Mouse (Mus musculus): ENCODE measurements around the gene Eng. TPM values are rescaled to one million over a fixed set of nuclear protein-coding genes. Genes with fewer than 3 reads are reported as not detected.

The Eng gene
- total RNA-seq, 4 experiments from 2014 or later: 18.2 to 24.8 (median 18.7) TPM

DNA sequence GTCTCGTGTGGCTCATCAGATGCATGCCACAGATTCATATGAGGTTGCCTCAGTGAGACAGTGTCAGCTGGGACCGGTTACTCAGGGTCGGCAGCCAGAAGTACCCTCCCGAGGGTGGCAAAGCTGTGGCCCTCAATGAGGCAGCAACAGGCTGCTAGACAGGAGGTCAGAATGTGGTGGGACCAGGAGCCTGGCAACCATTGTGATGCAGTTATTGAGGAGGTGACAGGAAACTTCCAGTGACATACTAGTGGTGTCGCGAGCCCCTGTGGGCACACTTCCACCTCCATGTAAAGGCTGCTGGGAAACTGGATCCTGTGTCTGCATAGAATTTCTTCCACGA lies 24.9 kb upstream of the Eng start, which contains the start of gene Ak1:
Gene Ak1, plus strand, starts transcription at position 242 of the 343 bp plus-strand sequence.
- DNase-seq (ENCODE audit: low spot score in 2 of 2): no peak

DNA sequence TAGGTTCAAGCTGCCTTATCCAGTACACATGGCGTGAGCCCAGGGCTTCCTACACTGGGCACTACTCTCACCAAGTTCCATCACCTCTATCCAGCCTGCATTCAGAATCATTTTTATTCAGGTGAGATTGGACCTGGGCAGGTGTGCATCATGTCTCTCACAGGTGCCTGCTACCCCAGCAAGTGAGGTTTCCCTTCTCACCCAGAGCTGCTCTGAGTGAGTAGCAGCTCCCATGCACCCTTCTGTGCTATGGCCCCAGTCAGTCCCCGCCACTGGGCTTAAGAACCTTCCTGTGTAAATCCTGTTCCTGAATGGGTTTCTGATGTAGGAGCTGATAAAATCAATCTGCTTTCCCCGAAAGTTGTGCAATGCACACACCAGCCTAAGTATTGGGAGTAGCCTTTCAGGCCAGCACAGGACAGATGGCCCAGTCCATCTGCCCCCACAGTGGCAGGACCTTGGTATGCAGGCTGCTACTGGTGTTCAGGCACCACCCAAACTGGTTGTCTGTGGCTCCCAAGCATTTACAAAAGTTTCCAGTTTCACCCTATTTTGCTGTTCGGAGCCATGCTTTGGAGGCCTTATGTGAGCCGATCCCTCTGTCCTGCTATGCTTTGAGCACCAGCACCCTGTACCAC lies 22.2 kb upstream of the Eng start:
- no peak for DNase-seq (ENCODE audit: low spot score in 2 of 2)

DNA sequence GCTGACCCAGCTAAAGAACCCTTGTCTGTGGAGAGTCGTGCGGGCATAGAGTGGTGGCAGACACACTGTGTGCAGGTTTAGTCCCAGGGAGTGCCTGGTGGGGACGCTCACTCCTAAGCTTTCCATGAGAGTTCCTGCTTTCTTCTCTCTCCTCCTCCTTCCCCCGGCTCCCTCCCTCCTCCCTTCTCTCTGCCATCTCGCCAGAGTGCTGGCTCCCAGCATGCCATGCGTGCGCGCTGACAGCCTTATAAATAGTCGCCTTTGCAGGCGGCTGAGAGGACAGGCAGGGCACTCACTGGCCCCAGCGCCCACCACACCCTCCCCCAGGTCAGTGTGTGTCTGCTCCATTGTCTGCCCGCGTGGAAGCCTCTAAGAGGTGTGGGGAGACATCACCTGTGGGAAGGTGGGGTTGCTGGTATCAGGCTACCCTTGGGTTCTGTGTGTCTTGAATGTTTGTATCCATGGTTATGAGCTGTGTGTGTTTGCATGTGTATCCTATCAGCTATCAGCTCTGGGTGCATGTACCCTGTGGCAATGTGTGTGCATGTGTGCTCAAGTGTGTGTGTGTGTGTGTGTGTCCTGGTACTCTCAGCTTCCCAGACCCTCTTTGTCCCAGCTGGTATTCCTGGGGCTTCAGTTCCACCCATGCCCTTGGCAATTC lies 21.1 kb upstream of the Eng start:
- DNase-seq (ENCODE audit: low spot score in 2 of 2): peak; percentile 87 to 90

DNA sequence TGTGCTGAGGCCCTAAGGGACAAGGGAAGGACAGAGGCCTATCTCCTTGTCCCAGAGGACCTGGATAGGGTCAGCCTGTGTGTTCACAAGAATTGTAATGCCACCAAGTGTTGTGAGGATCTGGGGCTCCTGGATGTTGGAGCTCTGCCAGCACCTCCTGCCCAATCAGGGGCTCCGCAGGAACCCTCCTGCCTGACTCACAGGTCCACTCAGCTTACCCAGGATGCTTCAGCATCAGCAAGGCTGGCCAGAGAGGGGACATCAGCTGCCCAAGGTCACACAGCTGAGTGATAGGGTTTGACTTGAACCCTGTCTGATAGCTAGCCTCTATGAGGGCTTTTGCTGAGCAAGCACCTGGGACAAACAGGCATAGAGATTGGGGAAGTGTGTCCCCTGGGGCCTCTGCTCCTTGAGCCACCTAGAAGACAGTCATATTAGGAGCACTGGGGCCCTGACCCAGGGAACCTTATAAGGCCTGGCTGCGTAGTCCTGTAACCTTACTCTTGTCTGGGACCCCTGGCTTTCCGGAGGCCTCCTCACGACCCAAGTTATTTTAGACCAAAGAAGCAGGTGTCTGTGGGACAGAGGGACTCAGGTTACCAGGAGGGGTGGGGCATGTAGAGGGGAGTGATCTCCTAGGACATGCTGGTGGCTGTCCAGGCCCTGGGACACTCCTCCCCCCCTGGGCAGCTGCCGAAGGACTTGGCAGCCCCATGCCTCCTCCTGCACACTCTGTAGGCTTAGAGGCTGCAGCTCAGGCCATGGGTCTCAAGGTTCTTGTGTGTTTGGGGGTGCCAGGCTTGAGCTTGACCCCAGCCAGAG lies 20.3 kb upstream of the Eng start:
- DNase-seq (ENCODE audit: low spot score in 2 of 2): peak; percentile 70 to 75

DNA sequence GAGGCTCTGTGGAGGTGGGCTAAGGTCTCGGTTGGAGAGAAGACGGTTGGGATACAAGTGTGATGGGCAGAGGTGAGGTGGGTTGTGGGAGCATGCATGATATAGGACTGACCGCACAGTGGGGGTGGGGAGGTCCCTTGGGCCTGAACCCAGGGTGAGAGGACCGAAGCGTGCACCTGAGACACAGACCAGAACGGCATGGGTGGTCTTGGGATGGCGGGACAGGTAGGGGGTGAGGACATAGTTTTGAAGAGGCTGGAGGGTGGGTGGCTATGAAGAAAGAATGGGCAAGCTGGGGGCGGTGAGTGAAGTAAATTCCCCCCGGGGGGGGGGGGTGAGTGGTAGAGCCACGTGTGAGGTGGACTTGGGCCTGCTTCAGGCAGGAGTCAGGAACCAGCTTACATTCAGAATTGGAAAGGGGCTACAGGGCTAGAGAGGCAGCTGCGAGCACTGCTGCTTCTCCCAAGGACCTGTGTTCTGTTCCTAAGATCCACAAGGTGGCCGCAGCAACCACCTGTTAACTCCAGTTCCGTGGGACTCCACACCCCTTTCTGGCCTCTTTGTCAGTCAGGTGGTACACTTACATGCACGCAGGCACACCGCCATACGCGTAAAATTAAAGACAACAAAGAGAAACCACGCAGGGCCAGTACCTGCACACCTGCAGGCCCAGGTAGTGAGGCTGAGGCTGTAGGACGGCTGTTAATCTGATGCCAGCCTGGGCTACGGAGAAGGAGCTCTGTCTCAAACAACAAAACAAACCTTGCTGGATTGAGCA lies 18.9 kb upstream of the Eng start:
- no peak for DNase-seq (ENCODE audit: low spot score in 2 of 2)

DNA sequence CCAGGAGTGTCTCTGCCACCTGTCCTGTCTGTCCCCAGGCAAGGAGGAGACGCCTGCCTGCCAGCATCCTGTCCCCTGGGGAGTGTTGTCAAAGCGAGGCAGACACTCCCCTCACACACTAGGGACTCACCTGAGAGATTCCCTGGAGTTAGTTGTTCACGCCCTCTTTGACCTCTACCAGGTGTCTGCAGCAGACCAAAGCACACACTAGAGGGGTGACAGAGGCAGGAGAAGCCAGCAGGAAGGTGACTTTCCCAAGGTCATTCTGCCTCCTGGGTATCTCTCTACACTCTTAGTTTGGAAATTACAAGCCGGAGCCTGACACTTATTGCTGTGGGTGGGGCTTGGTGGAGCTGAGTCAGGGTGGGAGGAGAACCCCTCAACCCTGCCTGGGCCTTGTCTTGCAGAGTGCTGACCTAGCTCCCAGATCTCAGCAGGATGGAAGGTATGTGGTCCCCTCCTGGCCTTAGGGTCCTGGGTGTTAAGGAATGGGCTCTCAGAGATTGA lies 18.3 kb upstream of the Eng start:
- no peak for DNase-seq (ENCODE audit: low spot score in 2 of 2)

DNA sequence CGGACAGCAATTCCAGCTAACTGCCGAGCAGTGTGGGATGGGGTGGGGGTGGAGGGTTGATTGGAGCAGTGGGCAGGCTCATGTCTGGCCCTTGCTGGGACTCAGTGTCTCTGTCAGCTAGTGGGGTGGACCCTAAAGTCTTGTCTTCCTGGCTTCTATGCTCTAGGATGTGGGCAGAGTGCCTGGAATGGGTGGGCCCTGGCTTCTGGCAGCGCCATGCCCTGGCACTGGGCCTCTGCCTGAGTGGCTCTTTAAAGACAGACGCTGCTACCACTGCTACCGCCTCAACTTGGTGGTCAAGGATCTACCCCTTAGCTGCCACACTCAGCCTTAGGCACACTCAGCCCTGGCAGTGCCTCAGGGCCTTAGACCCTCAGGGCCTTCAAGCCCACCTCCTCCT lies 17.7 kb upstream of the Eng start:
- peak; percentile 75 to 78 for DNase-seq (ENCODE audit: low spot score in 2 of 2)

DNA sequence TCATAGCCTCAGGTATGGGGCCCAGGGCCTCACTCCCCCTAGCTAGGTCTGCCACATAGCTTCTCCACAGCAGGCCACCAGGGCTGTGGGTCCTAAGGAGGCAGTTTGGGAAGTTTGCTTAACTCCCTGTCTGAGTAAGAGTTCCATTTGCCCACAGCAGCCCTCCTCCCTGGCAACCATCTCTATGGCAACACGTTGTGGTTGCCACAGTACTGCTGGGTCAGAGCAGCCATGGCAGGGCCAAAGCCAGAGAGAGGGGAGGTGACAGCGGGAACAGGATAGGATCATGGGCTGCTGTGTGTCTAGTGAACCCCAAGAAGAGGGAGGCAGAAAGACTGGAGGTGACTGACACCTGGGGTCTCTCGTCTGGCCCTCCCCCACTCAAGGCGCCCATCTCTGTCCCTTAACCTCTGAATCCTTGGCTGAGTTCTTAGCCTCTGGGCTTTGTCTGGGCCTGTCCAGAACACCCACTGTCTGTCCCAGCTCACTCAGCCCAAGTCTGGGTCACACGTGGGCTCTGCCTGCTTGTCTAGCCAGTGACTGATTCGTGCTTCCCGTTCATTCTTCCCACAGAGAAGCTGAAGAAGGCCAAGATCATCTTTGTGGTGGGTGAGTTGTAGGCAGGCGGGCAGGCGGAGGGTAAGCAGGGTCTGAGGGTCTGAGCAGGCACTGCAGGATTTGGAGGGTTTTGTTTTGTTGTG lies 17.0 kb upstream of the Eng start:
- no peak for DNase-seq (ENCODE audit: low spot score in 2 of 2)

DNA sequence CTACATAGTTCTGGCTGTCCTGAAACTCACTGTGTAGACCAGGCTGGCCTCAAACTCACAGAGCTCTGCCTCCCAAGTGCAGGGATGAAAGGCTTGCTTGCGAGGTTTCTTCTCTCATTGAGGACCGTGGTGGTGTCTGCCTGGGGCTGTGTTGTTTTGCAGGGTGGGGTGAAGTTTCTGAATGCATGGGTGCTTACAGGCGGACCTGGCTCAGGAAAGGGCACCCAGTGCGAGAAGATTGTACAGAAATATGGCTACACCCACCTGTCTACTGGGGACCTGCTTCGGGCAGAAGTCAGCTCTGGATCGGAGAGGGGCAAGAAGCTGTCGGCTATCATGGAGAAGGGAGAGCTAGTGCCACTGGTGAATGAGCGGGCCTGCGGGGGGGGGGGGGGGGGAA lies 16.4 kb upstream of the Eng start:
- DNase-seq (ENCODE audit: low spot score in 2 of 2): no peak

DNA sequence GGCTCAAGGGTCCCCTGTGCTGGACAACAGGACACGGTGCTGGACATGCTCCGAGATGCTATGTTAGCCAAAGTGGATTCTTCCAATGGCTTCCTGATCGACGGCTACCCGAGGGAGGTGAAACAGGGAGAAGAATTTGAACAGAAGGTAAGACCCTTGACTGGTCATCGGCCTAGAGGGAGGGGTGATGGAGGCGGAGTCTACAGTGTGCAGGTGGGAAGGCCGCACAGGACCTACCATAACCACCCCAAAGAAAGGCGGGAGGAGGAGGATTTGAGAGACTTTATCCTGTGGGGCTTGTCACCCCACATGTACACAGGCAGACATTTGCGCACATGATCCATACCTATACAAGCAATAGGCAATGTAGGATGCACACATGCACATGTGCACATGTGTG lies 15.3 kb upstream of the Eng start:
- no peak for DNase-seq (ENCODE audit: low spot score in 2 of 2)

DNA sequence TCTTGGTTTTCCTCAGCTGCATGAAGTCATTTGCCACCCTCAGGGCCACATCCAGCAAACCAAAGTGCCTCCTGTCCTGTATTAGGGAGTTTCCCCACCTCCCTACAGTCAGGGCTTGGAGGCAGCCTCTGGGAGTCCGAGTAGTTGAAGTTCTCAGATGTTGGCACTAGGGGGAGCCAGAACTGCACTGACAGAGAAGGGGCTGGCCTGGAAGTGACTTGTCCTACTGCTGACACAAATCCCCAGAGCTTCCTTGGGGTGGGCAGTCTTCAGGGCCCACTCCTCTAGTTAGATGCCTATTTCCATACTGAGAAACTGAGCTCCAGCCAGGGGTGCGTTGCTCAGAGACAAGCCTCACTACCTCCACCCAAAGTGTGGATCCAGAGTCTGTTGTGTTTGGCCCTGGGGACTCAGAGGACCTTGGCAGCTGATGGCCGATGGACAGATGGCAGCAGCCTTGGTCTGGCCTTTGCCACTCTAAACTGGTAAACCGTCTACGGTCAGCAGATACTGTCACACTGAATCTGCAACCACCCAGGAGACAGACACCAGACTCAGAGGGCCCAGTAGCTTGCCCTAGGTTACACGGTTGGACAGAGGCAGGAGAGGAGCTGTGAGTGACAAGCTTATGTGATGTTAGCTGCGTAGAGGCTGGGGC lies 14.5 kb upstream of the Eng start:
- DNase-seq (ENCODE audit: low spot score in 2 of 2): peak in 1 of 2 experiments; percentile 70

DNA sequence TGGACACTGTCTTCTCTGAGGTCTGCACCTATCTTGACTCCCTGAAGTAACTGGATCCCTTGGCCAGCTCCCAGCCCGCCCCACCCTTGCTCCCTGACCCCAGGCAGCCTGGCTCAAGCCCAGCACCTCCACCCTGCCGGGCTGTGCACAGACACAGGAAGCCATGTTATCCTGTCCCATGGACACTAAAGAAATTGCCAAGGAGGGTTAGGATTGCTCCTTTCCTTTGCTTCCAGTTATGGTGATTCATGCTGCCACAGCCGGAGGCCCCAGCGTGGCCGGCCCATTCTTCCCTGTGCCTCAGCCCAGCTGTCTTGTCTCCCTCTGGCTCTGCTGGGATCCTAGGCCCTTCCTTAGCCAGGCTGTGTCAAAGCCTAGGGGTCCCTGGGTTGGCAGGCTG lies 12.7 kb upstream of the Eng start:
- DNase-seq (ENCODE audit: low spot score in 2 of 2): no peak

DNA sequence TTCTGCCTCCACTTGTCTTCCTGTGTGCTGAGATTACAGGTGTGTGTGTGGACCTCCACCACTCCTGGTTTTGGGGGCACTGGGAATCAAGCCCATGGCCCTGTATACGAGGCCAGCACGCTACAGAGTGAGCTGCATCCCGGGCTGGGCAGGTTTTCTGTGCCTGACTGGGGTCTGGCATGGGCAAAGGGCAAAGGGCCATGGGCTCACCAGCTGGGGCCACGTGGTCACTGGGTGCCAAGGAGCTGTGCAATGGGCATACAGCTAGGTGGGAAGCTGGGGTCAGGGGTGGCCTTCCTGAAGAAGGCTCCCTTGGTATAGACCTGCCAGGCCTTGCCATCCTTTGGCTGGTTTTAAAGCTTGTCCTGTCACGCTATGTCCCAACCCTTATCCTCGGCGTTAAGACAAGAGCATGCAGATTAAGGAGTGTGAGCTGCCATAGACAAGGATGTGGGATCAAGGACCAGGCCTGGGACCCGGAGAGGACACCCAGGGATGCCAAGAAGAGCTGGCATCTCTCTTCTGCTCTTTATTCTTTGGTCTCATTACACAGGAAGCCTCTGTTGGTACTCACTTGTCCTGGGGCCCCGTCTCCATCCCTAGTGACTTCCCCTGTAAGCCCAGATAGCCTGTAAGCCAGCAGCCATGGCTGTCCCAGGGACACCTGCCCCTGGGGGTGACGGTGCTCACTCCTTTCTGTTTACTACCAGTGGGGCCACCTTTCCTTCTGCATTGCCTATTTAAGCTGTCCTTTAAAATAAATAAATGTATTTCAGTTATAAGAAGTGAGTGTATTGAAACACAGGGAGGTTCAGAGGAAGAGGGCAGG lies 11.9 kb upstream of the Eng start:
- DNase-seq (ENCODE audit: low spot score in 2 of 2): no peak

DNA sequence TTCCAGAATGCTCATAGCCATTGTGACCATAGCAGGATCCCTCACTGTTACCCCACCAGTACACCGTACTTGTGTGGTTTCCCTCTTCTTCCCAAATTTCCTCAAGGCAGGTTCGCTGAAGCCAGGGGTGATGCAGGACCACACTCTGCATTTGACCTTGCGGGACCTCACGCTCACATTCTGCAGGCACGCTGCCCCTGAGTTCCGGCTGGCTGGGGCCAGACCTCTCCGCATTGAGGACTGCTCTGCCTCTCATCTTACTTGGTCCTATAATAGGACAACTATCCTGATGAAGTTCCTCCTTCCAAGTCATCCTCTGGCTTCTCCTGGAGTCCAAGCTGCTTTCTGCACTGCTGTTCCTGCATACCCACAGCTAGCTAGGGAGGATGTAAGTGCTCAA lies 9.8 kb upstream of the Eng start:
- DNase-seq (ENCODE audit: low spot score in 2 of 2): no peak

DNA sequence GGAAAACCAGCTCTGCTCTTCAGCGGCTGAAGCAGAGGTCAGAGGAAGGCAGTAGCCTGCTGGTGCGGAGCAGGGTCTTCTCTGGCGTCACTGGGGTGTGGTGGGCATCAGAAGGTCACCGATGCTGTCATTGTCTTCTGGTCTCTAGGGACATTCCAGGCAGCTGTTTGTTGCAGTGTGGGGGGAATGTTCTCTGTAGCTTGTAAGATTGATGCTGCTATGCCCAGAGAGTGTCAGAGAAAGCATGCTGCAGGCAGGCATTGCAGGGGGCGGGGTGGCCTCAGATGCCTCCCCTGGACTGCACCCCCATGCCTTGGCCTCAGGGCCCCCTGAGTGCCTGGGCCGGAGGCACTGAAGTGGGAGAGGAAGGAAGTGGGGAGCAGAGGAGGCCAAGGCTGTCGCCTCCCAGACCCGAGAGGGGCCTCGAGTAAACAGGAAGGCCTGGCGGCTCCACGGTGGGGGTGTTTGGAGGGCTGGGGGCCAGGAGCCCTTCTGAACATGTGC lies 8.6 kb upstream of the Eng start:
- no peak for DNase-seq (ENCODE audit: low spot score in 2 of 2)

DNA sequence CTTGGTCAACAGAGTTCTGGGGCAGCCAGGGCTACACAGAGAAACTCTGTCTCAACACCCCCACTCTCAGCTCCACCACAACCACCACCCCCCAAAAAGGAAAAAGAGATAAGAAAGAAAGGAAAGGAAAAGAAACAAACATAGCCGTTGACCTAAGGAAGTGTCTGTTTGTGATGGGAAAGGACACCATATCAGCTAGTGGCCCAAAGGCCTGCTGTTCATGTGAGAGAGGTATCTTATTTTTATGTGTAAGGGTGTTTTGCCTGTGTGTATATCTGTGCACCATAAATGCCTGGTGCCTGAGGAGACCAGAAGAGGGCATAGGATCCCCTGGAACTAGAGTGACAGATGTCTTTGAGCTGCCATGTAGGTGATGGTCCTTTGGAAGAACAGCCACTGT lies 6.8 kb upstream of the Eng start:
- no peak for DNase-seq (ENCODE audit: low spot score in 2 of 2)

DNA sequence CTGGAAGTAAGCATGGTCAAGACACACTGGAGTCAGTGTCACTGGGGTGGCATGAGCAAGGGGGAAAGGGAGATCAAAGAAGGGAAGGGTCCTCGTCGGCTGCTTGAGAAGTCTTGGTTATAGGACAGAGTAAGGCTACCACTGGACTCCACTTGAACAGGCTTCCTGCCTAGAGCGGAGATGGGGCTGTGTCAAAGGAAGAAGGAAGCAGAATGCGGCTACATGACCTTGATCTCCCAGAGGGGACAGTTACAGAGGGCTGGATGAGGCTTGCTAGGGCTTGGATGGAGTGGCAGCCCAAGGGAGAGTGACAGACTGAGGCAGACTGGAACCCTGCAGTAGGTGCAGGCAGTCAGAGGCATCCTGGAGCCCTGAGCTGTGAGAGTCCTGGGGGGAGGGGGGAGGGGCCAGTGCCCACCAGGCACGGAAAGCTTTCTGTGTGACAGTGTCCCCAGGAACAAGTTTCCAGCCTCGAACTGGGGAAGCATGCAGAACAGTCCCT lies 5.8 kb upstream of the Eng start:
- no peak for DNase-seq (ENCODE audit: low spot score in 2 of 2)

DNA sequence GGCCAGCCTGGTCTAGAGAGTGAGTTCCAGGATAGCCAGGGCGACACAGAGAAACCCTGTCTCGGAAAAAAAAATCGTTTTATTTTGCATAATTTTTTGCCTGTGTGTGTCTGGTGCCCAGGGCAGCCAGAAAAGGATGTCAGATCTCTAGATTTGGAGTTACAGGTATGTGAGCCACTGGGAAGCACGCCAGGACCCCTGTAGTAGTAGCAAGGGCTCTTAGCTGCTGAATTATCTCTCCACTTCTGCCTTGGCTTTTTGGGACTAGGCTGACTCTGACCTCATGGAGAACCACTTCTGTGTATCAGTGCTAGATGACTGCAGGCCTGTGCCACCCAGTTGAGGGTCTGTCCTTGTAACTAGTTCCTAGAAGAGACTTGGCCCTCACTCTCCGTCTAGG lies 4.6 kb upstream of the Eng start:
- DNase-seq (ENCODE audit: low spot score in 2 of 2): no peak

DNA sequence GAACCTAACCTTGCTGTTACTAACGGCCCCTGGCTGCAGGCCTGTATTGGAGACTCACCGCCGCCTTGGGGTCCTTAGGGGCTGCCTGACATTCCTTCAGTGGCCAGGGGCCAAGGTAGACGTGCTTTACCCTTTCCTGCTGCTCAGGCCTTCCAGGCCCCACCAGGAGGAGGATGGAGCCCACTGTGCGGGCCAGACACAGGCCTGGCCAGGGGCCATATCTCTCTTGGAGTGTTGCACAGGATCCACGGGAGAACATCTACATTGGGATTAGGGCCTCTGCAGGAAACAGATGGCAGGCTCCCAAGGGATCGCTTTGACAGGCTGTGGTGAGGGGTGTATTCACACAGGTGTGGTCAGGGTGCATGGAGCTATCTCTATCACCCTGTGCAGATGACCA lies 3.6 kb upstream of the Eng start:
- DNase-seq (ENCODE audit: low spot score in 2 of 2): no peak

All from layer of hippocampus, adult 8-10 months (tissue).